Mouse (Mus musculus) neural tube, embryonic 12.5 days (tissue): ENCODE results near the gene Pitpnc1. TPM values are rescaled to one million over a fixed set of nuclear protein-coding genes. Genes with fewer than 3 reads are reported as not detected.

ENCODE experiments used
- ATAC-seq: fragments of 200-750 bp; cut with Nextera tagmentation; 2 replicates; pipeline ENCODE4 v1.8.0; 2017; ENCODE audit warnings: low read depth, mild to moderate bottlenecking, moderate TSS enrichment, moderate library complexity; ENCODE audit not compliant: low FRiP score
- H3K27ac ChIP-seq: fragments of 300-500 bp; sonication (generic); 2 replicates; pipeline ENCODE4 v1.5.1; 2016
- H3K27me3 ChIP-seq: fragments of 300-500 bp; sonication (generic); replicated peaks from 2 replicates; pipeline ENCODE4 v1.6.1; 2016; ENCODE audit warnings: mild to moderate bottlenecking
- H3K36me3 ChIP-seq: fragments of 300-500 bp; sonication (generic); 2 replicates; pipeline ENCODE4 v1.6.1; 2016; ENCODE audit warnings: mild to moderate bottlenecking
- H3K4me1 ChIP-seq: fragments of 300-500 bp; sonication (generic); 2 replicates; pipeline ENCODE4 v1.6.1; 2016
- H3K4me2 ChIP-seq: fragments of 300-500 bp; sonication (generic); replicated peaks from 2 replicates; pipeline ENCODE4 v1.6.1; 2016; ENCODE audit warnings: mild to moderate bottlenecking
- H3K4me3 ChIP-seq: fragments of 300-500 bp; sonication (generic); 2 replicates; pipeline ENCODE4 v1.5.1; 2016
- H3K9ac ChIP-seq: fragments of 300-500 bp; sonication (generic); 2 replicates; pipeline ENCODE4 v1.6.1; 2016; ENCODE audit warnings: mild to moderate bottlenecking
- H3K9me3 ChIP-seq: fragments of 300-500 bp; sonication (generic); 2 replicates; pipeline ENCODE4 v1.6.1; 2016; ENCODE audit warnings: mild to moderate bottlenecking
- WGBS: fragments of 180-500 bp; shearing (Covaris S2); methylation state at CpG from one replicate; pipeline ENCODE4 v1.1.7; 2016; 5-methylcytosine and 5-hydroxymethylcytosine counted together
- polyA plus RNA-seq: library from polyadenylated mRNA; unstranded; fragments of >200 nt; fragmentation: Nextera tagmentation; extraction: Ambion mirVana; gene quantifications from 2 replicates; pipeline ENCODE4 v1.2.1, GENCODE M21; 2016

Gene Pitpnc1
- polyA plus RNA-seq, 1 experiment from 2014 or later, result 32.5 TPM

- Histone ChIP-seq H3K9ac (no peak overlapping the region), H3K4me3 (no peak overlapping the region), H3K27me3 (no peaks in the 10 kb centered on the region), H3K36me3 (no peaks in the 10 kb centered on the region), H3K4me1 (0 out of 2 replicates have a peak, but pooled peaks cover 7% of the 10 kb centered on the region), H3K27ac (no peak overlapping the region), H3K9me3 (no peaks in the 10 kb centered on the region), H3K4me2 (no peak overlapping the region)
- WGBS, result 84% methylated on average over 7 of the region's 7 CpGs
- no peak for ATAC-seq
These were observed 77.2 kb downstream of the Pitpnc1 start for GRCm38 (mm10) chr11:107393154-107393827.

GRCm38 (mm10) chr11:107390540-107390939, 80.0 kb downstream of the Pitpnc1 start:
- H3K9me3 ChIP-seq, result no peaks in the 10 kb centered on the region
- no peak overlapping the region for H3K27ac ChIP-seq
- no peak overlapping the region for H3K4me3 ChIP-seq
- no peak overlapping the region for H3K9ac ChIP-seq
- 48% methylated on average over 2 of the region's 2 CpGs for WGBS
- 0 out of 2 replicates have a peak, but pooled peaks cover 7% of the 10 kb centered on the region for H3K4me1 ChIP-seq
- no peaks in the 10 kb centered on the region for H3K27me3 ChIP-seq
- ATAC-seq, result no peak
- H3K4me2 ChIP-seq, result no peak overlapping the region
- no peaks in the 10 kb centered on the region for H3K36me3 ChIP-seq

GRCm38 (mm10) chr11:107390001-107390400, 80.5 kb downstream of the Pitpnc1 start:
- Histone ChIP-seq H3K4me1 (0 out of 2 replicates have a peak, but pooled peaks cover 7% of the 10 kb centered on the region), H3K27ac (no peak overlapping the region), H3K4me2 (no peak overlapping the region), H3K9me3 (no peaks in the 10 kb centered on the region), H3K9ac (no peak overlapping the region), H3K27me3 (no peaks in the 10 kb centered on the region), H3K36me3 (no peaks in the 10 kb centered on the region), H3K4me3 (no peak overlapping the region)
- WGBS, result 77% methylated on average over 10 of the region's 10 CpGs
- no peak for ATAC-seq

GRCm38 (mm10) chr11:107386481-107386880, 84.0 kb downstream of the Pitpnc1 start:
- no peak overlapping the region for H3K4me2 ChIP-seq
- no peak for ATAC-seq
- H3K4me3 ChIP-seq, result no peak overlapping the region
- no peaks in the 10 kb centered on the region for H3K27me3 ChIP-seq
- no peak overlapping the region for H3K9ac ChIP-seq
- H3K9me3 ChIP-seq, result no peaks in the 10 kb centered on the region
- 83% methylated on average over 10 of the region's 10 CpGs for WGBS
- no peak overlapping the region for H3K27ac ChIP-seq
- 0 out of 2 replicates have a peak, but pooled peaks cover 7% of the 10 kb centered on the region for H3K4me1 ChIP-seq
- H3K36me3 ChIP-seq, result no peaks in the 10 kb centered on the region

- Histone ChIP-seq H3K4me1 (no peaks in the 10 kb centered on the region), H3K4me3 (no peak overlapping the region), H3K4me2 (no peak overlapping the region), H3K27me3 (no peaks in the 10 kb centered on the region), H3K9me3 (no peaks in the 10 kb centered on the region), H3K36me3 (no peaks in the 10 kb centered on the region), H3K27ac (no peak overlapping the region), H3K9ac (no peak overlapping the region)
- 69% methylated on average over 4 of the region's 4 CpGs for WGBS
- ATAC-seq, result no peak
These were observed 85.2 kb downstream of the Pitpnc1 start for GRCm38 (mm10) chr11:107385306-107385705.

GRCm38 (mm10) chr11:107383985-107384384, 86.5 kb downstream of the Pitpnc1 start:
- no peak for ATAC-seq
- 80% methylated on average over 6 of the region's 6 CpGs for WGBS

GRCm38 (mm10) chr11:107379965-107380364, 90.5 kb downstream of the Pitpnc1 start:
- H3K4me1 ChIP-seq, result peaks cover 10% of the 10 kb centered on the region
- no peak overlapping the region for H3K4me2 ChIP-seq
- H3K9me3 ChIP-seq, result 0 out of 2 replicates have a peak, but pooled peaks cover 7% of the 10 kb centered on the region
- 85% methylated on average over 9 of the region's 9 CpGs for WGBS
- H3K27ac ChIP-seq, result no peak overlapping the region
- no peak overlapping the region for H3K9ac ChIP-seq
- H3K36me3 ChIP-seq, result no peaks in the 10 kb centered on the region
- H3K4me3 ChIP-seq, result no peak overlapping the region
- H3K27me3 ChIP-seq, result no peaks in the 10 kb centered on the region
- no peak for ATAC-seq

More at GRCm38 (mm10) chr11:107383985-107384384, 86.5 kb downstream of the Pitpnc1 start:
- Histone ChIP-seq H3K9ac (no peak overlapping the region), H3K9me3 (0 out of 2 replicates have a peak, but pooled peaks cover 5% of the 10 kb centered on the region), H3K36me3 (no peaks in the 10 kb centered on the region), H3K27me3 (no peaks in the 10 kb centered on the region), H3K4me3 (no peak overlapping the region), H3K27ac (no peak overlapping the region), H3K4me2 (no peak overlapping the region), H3K4me1 (no peaks in the 10 kb centered on the region)

- no peak for ATAC-seq
- Histone ChIP-seq H3K27ac (no peak overlapping the region), H3K4me3 (no peak overlapping the region), H3K9ac (no peak overlapping the region), H3K36me3 (no peaks in the 10 kb centered on the region), H3K27me3 (no peaks in the 10 kb centered on the region), H3K4me1 (peaks cover 10% of the 10 kb centered on the region), H3K4me2 (no peak overlapping the region), H3K9me3 (0 out of 2 replicates have a peak, but pooled peaks cover 7% of the 10 kb centered on the region)
- 92% methylated on average over 22 of the region's 22 CpGs for WGBS
These were observed 91.2 kb downstream of the Pitpnc1 start for GRCm38 (mm10) chr11:107379089-107379845.

- WGBS, result 98% methylated on average over 6 of the region's 6 CpGs
- 0 out of 2 replicates have a peak, but pooled peaks cover 7% of the 10 kb centered on the region for H3K9me3 ChIP-seq
- H3K4me2 ChIP-seq, result no peak overlapping the region
- H3K27ac ChIP-seq, result no peak overlapping the region
- H3K4me1 ChIP-seq, result peaks cover 10% of the 10 kb centered on the region
- H3K9ac ChIP-seq, result no peak overlapping the region
- H3K36me3 ChIP-seq, result no peaks in the 10 kb centered on the region
- ATAC-seq, result no peak
- H3K27me3 ChIP-seq, result no peaks in the 10 kb centered on the region
- H3K4me3 ChIP-seq, result no peak overlapping the region
These were observed 93.2 kb downstream of the Pitpnc1 start for GRCm38 (mm10) chr11:107377326-107377725.

GRCm38 (mm10) chr11:107376272-107376671, 94.2 kb downstream of the Pitpnc1 start:
- no peak for ATAC-seq
- H3K4me1 ChIP-seq, result peaks cover 10% of the 10 kb centered on the region
- no peak overlapping the region for H3K4me2 ChIP-seq
- no peaks in the 10 kb centered on the region for H3K27me3 ChIP-seq
- 0 out of 2 replicates have a peak, but pooled peaks cover 7% of the 10 kb centered on the region for H3K9me3 ChIP-seq
- 49% methylated on average over 12 of the region's 12 CpGs for WGBS
- H3K4me3 ChIP-seq, result no peak overlapping the region
- no peaks in the 10 kb centered on the region for H3K36me3 ChIP-seq
- no peak overlapping the region for H3K9ac ChIP-seq
- no peak overlapping the region for H3K27ac ChIP-seq

GRCm38 (mm10) chr11:107375816-107376215, 94.7 kb downstream of the Pitpnc1 start:
- 88% methylated on average over 11 of the region's 11 CpGs for WGBS
- Histone ChIP-seq H3K36me3 (no peaks in the 10 kb centered on the region), H3K4me1 (peaks cover 10% of the 10 kb centered on the region), H3K4me2 (no peak overlapping the region), H3K9ac (no peak overlapping the region), H3K4me3 (no peak overlapping the region), H3K27me3 (no peaks in the 10 kb centered on the region), H3K9me3 (0 out of 2 replicates have a peak, but pooled peaks cover 7% of the 10 kb centered on the region), H3K27ac (no peak overlapping the region)
- ATAC-seq, result no peak

- WGBS, result 94% methylated on average over 6 of the region's 6 CpGs
- no peak overlapping the region for H3K27ac ChIP-seq
- ATAC-seq, result no peak
These were observed 96.9 kb downstream of the Pitpnc1 start for GRCm38 (mm10) chr11:107373569-107373968.

More at GRCm38 (mm10) chr11:107373569-107373968, 96.9 kb downstream of the Pitpnc1 start:
- Histone ChIP-seq H3K9me3 (no peaks in the 10 kb centered on the region), H3K9ac (no peak overlapping the region), H3K4me3 (no peak overlapping the region), H3K4me1 (peaks cover 10% of the 10 kb centered on the region), H3K36me3 (no peaks in the 10 kb centered on the region), H3K4me2 (no peak overlapping the region), H3K27me3 (no peaks in the 10 kb centered on the region)
